Mouse (Mus musculus) G1E (cell line): ENCODE results near the gene Psors1c2.

Experiments used
- CTCF ChIP-seq: IDR thresholded peaks from 2 replicates; pipeline ENCODE4 v1.5.1; 2012; ENCODE audit warnings: low read depth, low read length, inconsistent platforms, mixed read lengths
- GATA1 ChIP-seq: IDR thresholded peaks from 2 replicates; pipeline ENCODE4 v1.6.1; 2012; ENCODE audit warnings: borderline replicate concordance, low read length, inconsistent platforms, mixed read lengths
- POLR2AphosphoS5 ChIP-seq: IDR thresholded peaks from 2 replicates; pipeline ENCODE4 v1.6.1; 2012; ENCODE audit warnings: low read depth, low read length, inconsistent platforms; ENCODE audit not compliant: insufficient replicate concordance
- TAL1 ChIP-seq: conservative IDR thresholded peaks from 2 replicates; pipeline ENCODE4 v1.6.1; 2012; ENCODE audit warnings: low read depth, low read length, inconsistent platforms, mixed read lengths

DNA sequence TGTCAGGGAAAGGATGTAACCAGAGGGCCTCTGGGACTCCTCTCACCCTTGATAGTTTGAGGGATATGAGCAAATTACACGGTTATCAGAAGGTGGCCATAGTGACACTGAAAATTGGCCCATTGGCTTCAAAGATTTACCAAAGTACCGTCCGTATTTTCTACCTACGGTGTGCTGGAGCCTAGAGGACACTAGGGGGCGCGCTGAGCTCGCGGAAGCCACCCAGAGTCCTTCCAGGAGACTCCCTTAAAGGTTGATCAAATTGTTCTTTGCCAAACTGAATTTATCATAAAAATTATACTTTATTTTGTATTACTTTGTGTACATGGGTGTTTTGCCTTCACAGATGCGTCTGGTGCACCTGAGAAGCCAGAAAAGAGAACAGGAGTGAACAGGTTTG lies 48.9 kb upstream of the Psors1c2 start:
- TF ChIP-seq CTCF (peak; percentile 54), GATA1 (no peak), TAL1 (no peak), POLR2AphosphoS5 (no peak)
